Mouse (Mus musculus): ENCODE measurements around the gene 2200002D01Rik.
A peak's percentile ranks its signal among the peaks of the same experiment; 100 is the strongest.

GRCm38 (mm10) chr7:29232247-29233013 lies 15.8 kb downstream of the 2200002D01Rik start, which contains the start of gene Kcnk6:
- TF ChIP-seq HCFC1 (IDR thresholded peaks at IDR 0.05; ENCODE audit: borderline replicate concordance, insufficient read depth, low read length) (no peak), ZNF384 (IDR thresholded peaks at IDR 0.05; ENCODE audit: low read depth, low read length) (peak; percentile 65; the same call in 1 of the 2 replicates), MAFK (IDR thresholded peaks at IDR 0.05; ENCODE audit: insufficient read depth, low read depth, low read length) (no peak), CHD2 (IDR thresholded peaks at IDR 0.05; ENCODE audit: low read depth, low read length) (no peak)
